Mouse (Mus musculus) telencephalon, adult 2 months (tissue): ENCODE results near the gene Ubox5.
"Not testable (repeated sequence)": the region's sequence is repeated elsewhere in the genome, so short reads cannot be mapped to it uniquely, and the experiment has no call there.

Experiments used
- DNase-seq: peaks from one replicate; pipeline ENCODE4 v3.0.0-alpha.2; 2011; ENCODE audit warnings: low read depth, low spot score

The Ubox5 gene

GRCm38 (mm10) chr2:130577632-130578031, 52.2 kb downstream of the Ubox5 start:
- DNase-seq, result peak; percentile 9

- no peak for DNase-seq
Measured at GRCm38 (mm10) chr2:130577021-130577420, 52.8 kb downstream of the Ubox5 start.

GRCm38 (mm10) chr2:130576564-130576963, 53.3 kb downstream of the Ubox5 start:
- not testable (repeated sequence) for DNase-seq

- DNase-seq, result no peak
Measured at GRCm38 (mm10) chr2:130575873-130576272, 54.0 kb downstream of the Ubox5 start, which contains the start of gene Oxt. Gene Oxt, plus strand, starts transcription at chr2:130576173.

- DNase-seq, result no peak
Measured at GRCm38 (mm10) chr2:130574960-130575359, 54.9 kb downstream of the Ubox5 start.

GRCm38 (mm10) chr2:130569926-130570325, 59.9 kb downstream of the Ubox5 start:
- DNase-seq, result no peak

- DNase-seq, result no peak
Measured at GRCm38 (mm10) chr2:130568921-130569320, 60.9 kb downstream of the Ubox5 start.

- DNase-seq, result no peak
Measured at GRCm38 (mm10) chr2:130564983-130565382, 64.9 kb downstream of the Ubox5 start.

GRCm38 (mm10) chr2:130564063-130564462, 65.8 kb downstream of the Ubox5 start:
- no peak for DNase-seq

GRCm38 (mm10) chr2:130563212-130564055, 66.4 kb downstream of the Ubox5 start, which contains the start of gene Mrps26:
Gene Mrps26, plus strand, starts transcription at chr2:130563742.
- DNase-seq, result peak; percentile 93

GRCm38 (mm10) chr2:130558015-130558414, 71.8 kb downstream of the Ubox5 start:
- no peak for DNase-seq

- DNase-seq, result no peak
Measured at GRCm38 (mm10) chr2:130557462-130557861, 72.4 kb downstream of the Ubox5 start.

- no peak for DNase-seq
Measured at GRCm38 (mm10) chr2:130556292-130556691, 73.5 kb downstream of the Ubox5 start.

GRCm38 (mm10) chr2:130554841-130555240, 75.0 kb downstream of the Ubox5 start:
- no peak for DNase-seq

- no peak for DNase-seq
Measured at GRCm38 (mm10) chr2:130546957-130547356, 82.9 kb downstream of the Ubox5 start.

- no peak for DNase-seq
Measured at GRCm38 (mm10) chr2:130540266-130540665, 89.6 kb downstream of the Ubox5 start.
